Mouse (Mus musculus): ENCODE measurements at regions not wholly inside any gene's neighbourhood (a gene's known extent, or its start where the extent isn't known, plus 50 kb on each side); places are given as distances from the start of the nearest gene placed in this dataset.

DNA sequence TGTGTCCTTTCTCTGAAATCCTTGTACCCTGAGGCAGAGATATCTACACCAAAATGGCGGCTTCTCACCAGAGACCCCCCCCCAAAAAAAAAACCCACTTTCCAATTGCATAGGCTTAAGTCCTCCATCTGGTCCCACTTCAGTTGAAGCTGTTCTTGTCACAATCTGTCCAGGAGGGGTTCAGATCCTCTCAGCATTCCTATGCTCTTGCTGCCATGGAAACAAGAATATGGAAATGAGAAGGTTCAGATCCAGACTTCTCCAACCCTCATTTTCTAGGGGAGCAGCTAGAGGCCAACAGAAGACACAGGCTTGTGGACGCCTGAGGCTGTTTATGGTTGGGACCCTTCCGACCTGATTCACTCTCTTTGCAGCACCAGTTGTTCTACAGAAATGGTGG lies 1569.7 kb upstream of the Gm6569 start:
- no peaks in the 10 kb centered on the region for H3K27me3 ChIP-seq (ENCODE audit: control insufficient read depth, insufficient read depth, low read length)
- no peak for TF ChIP-seq CTCF (IDR thresholded peaks at IDR 0.05; ENCODE audit: borderline replicate concordance, control insufficient read depth, extremely low read depth, insufficient read depth, low read length, poor library complexity)
- no peak for TF ChIP-seq POLR2A (IDR thresholded peaks at IDR 0.05; ENCODE audit: control insufficient read depth, extremely low read depth, insufficient read depth, low read length, poor library complexity)
- no peaks in the 10 kb centered on the region for H3K36me3 ChIP-seq (ENCODE audit: control insufficient read depth, insufficient read depth, low read length)
- H3K4me1 ChIP-seq (replicated peaks; ENCODE audit: control insufficient read depth, insufficient read depth, low read length): no peaks in the 10 kb centered on the region
- H3K4me3 ChIP-seq (ENCODE audit: control insufficient read depth, insufficient read depth, low read length): no peak overlapping the region
- H3K27ac ChIP-seq (ENCODE audit: control insufficient read depth, insufficient read depth, low read length): no peak overlapping the region
- 95% methylated on average over 3 of the region's 3 CpGs for WGBS
- DNase-seq: no peak

- 69% methylated on average over 1 of the region's 1 CpGs for WGBS
- no peaks in the 10 kb centered on the region for H3K36me3 ChIP-seq (ENCODE audit: control insufficient read depth, insufficient read depth, low read length)
- H3K27ac ChIP-seq (ENCODE audit: control insufficient read depth, insufficient read depth, low read length): no peak overlapping the region
- H3K4me1 ChIP-seq (replicated peaks; ENCODE audit: control insufficient read depth, insufficient read depth, low read length): no peaks in the 10 kb centered on the region
- H3K27me3 ChIP-seq (ENCODE audit: control insufficient read depth, insufficient read depth, low read length): no peaks in the 10 kb centered on the region
- TF ChIP-seq CTCF (IDR thresholded peaks at IDR 0.05; ENCODE audit: borderline replicate concordance, control insufficient read depth, extremely low read depth, insufficient read depth, low read length, poor library complexity): no peak
- no peak for TF ChIP-seq POLR2A (IDR thresholded peaks at IDR 0.05; ENCODE audit: control insufficient read depth, extremely low read depth, insufficient read depth, low read length, poor library complexity)
- DNase-seq: no peak
- no peak overlapping the region for H3K4me3 ChIP-seq (ENCODE audit: control insufficient read depth, insufficient read depth, low read length)
Observed at GRCm38 (mm10) chr15:72283846-72284245, 1550.5 kb upstream of the Gm6569 start.

GRCm38 (mm10) chr15:72296648-72297047 lies 1537.7 kb upstream of the Gm6569 start:
- 87% methylated on average over 2 of the region's 2 CpGs for WGBS
- H3K27me3 ChIP-seq (ENCODE audit: control insufficient read depth, insufficient read depth, low read length): no peaks in the 10 kb centered on the region
- H3K4me1 ChIP-seq (replicated peaks; ENCODE audit: control insufficient read depth, insufficient read depth, low read length): no peaks in the 10 kb centered on the region
- H3K27ac ChIP-seq (ENCODE audit: control insufficient read depth, insufficient read depth, low read length): no peak overlapping the region
- H3K4me3 ChIP-seq (ENCODE audit: control insufficient read depth, insufficient read depth, low read length): no peak overlapping the region
- TF ChIP-seq CTCF (IDR thresholded peaks at IDR 0.05; ENCODE audit: borderline replicate concordance, control insufficient read depth, extremely low read depth, insufficient read depth, low read length, poor library complexity) (no peak), POLR2A (IDR thresholded peaks at IDR 0.05; ENCODE audit: control insufficient read depth, extremely low read depth, insufficient read depth, low read length, poor library complexity) (no peak)
- no peak for DNase-seq
- H3K36me3 ChIP-seq (ENCODE audit: control insufficient read depth, insufficient read depth, low read length): no peaks in the 10 kb centered on the region

- no peak for DNase-seq
- WGBS: 75% methylated on average over 5 of the region's 5 CpGs
- Histone ChIP-seq H3K27ac (ENCODE audit: control insufficient read depth, insufficient read depth, low read length) (no peak overlapping the region), H3K4me1 (replicated peaks; ENCODE audit: control insufficient read depth, insufficient read depth, low read length) (no peaks in the 10 kb centered on the region), H3K4me3 (ENCODE audit: control insufficient read depth, insufficient read depth, low read length) (no peak overlapping the region), H3K36me3 (ENCODE audit: control insufficient read depth, insufficient read depth, low read length) (no peaks in the 10 kb centered on the region), H3K27me3 (ENCODE audit: control insufficient read depth, insufficient read depth, low read length) (no peaks in the 10 kb centered on the region)
- no peak for TF ChIP-seq POLR2A (IDR thresholded peaks at IDR 0.05; ENCODE audit: control insufficient read depth, extremely low read depth, insufficient read depth, low read length, poor library complexity)
- TF ChIP-seq CTCF (IDR thresholded peaks at IDR 0.05; ENCODE audit: borderline replicate concordance, control insufficient read depth, extremely low read depth, insufficient read depth, low read length, poor library complexity): no peak
Observed at GRCm38 (mm10) chr15:72312417-72312816, 1521.9 kb upstream of the Gm6569 start.

DNA sequence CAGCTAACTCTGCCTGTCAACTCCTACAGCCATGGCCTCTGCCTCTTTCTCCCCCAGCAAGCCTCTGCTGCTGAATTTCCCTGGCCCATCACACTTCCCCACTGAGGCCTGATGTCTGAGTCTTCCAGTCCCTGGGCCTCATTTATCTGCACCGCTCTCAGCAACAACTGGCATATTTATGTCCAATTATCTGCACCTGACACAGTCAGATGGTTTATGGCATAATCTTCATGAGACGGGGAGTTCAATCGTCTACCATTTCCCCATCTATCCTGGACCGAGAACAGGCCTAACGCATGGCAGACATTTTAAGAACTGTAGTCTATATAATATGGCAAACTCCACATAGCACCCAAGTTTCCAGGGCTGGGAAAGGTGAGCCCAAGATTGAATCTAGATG lies 1512.8 kb upstream of the Gm6569 start:
- Histone ChIP-seq H3K36me3 (ENCODE audit: control insufficient read depth, insufficient read depth, low read length) (no peaks in the 10 kb centered on the region), H3K4me1 (replicated peaks; ENCODE audit: control insufficient read depth, insufficient read depth, low read length) (no peaks in the 10 kb centered on the region), H3K4me3 (ENCODE audit: control insufficient read depth, insufficient read depth, low read length) (no peak overlapping the region), H3K27me3 (ENCODE audit: control insufficient read depth, insufficient read depth, low read length) (no peaks in the 10 kb centered on the region), H3K27ac (ENCODE audit: control insufficient read depth, insufficient read depth, low read length) (no peak overlapping the region)
- DNase-seq: no peak
- TF ChIP-seq CTCF (IDR thresholded peaks at IDR 0.05; ENCODE audit: borderline replicate concordance, control insufficient read depth, extremely low read depth, insufficient read depth, low read length, poor library complexity): no peak
- TF ChIP-seq POLR2A (IDR thresholded peaks at IDR 0.05; ENCODE audit: control insufficient read depth, extremely low read depth, insufficient read depth, low read length, poor library complexity): no peak
- 97% methylated on average over 5 of the region's 5 CpGs for WGBS

DNA sequence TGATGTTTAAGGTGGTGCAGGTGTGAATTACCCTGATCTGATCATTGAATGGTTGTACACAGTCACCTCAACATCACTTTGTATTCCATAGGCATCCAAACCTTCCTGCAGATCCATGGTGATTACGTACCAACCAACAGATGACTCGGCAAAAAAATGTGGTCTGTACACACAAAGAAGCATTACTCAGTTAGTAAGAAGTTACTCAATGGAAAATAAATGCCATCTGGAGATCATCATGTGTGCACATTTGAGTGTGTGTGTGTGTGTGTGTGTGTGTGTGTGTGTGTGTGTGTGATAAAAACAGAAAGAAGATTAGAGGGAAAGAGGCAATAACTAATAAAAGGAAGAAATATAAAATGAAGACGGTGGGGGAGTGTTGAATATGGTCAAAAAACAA lies 1512.2 kb upstream of the Gm6569 start:
- TF ChIP-seq POLR2A (IDR thresholded peaks at IDR 0.05; ENCODE audit: control insufficient read depth, extremely low read depth, insufficient read depth, low read length, poor library complexity) (no peak), CTCF (IDR thresholded peaks at IDR 0.05; ENCODE audit: borderline replicate concordance, control insufficient read depth, extremely low read depth, insufficient read depth, low read length, poor library complexity) (no peak)

DNA sequence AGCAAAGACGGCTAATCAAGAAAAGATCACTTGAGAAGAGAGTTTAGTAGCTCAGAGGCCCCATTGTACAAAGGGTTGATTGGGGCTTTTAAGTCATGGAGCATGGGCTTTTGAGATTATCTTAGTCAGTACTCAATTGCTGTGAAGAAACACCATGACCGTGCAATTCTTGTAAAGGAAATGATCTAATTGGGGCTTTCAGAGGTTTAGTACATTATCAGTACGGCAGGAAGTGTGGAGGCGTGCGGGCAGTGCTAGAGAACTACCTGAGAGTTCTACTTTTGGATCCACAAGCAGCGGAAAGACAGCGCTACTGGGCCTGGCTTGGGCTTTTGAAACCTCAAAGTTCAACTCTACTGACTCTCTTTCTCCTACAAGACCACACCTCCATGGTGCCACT lies 1511.2 kb upstream of the Gm6569 start:
- TF ChIP-seq CTCF (IDR thresholded peaks at IDR 0.05; ENCODE audit: borderline replicate concordance, control insufficient read depth, extremely low read depth, insufficient read depth, low read length, poor library complexity) (no peak), POLR2A (IDR thresholded peaks at IDR 0.05; ENCODE audit: control insufficient read depth, extremely low read depth, insufficient read depth, low read length, poor library complexity) (no peak)
- no peaks in the 10 kb centered on the region for H3K4me1 ChIP-seq (replicated peaks; ENCODE audit: control insufficient read depth, insufficient read depth, low read length)
- H3K36me3 ChIP-seq (ENCODE audit: control insufficient read depth, insufficient read depth, low read length): no peaks in the 10 kb centered on the region
- DNase-seq: no peak
- 38% methylated on average over 7 of the region's 7 CpGs for WGBS
- no peak overlapping the region for H3K27ac ChIP-seq (ENCODE audit: control insufficient read depth, insufficient read depth, low read length)
- H3K4me3 ChIP-seq (ENCODE audit: control insufficient read depth, insufficient read depth, low read length): no peak overlapping the region
- H3K27me3 ChIP-seq (ENCODE audit: control insufficient read depth, insufficient read depth, low read length): no peaks in the 10 kb centered on the region

More for the DNA sequence above, 1512.2 kb upstream of the Gm6569 start:
- H3K4me3 ChIP-seq (ENCODE audit: control insufficient read depth, insufficient read depth, low read length): no peak overlapping the region
- no peaks in the 10 kb centered on the region for H3K36me3 ChIP-seq (ENCODE audit: control insufficient read depth, insufficient read depth, low read length)
- no peaks in the 10 kb centered on the region for H3K4me1 ChIP-seq (replicated peaks; ENCODE audit: control insufficient read depth, insufficient read depth, low read length)
- WGBS: 93% methylated on average over 3 of the region's 3 CpGs
- no peaks in the 10 kb centered on the region for H3K27me3 ChIP-seq (ENCODE audit: control insufficient read depth, insufficient read depth, low read length)
- DNase-seq: no peak
- no peak overlapping the region for H3K27ac ChIP-seq (ENCODE audit: control insufficient read depth, insufficient read depth, low read length)
